Mouse (Mus musculus) G1E (cell line): ENCODE measurements around the gene Atxn2. TPM values are rescaled to one million over a fixed set of nuclear protein-coding genes. Genes with fewer than 3 reads are reported as not detected.

ENCODE experiments used
- ATAC-seq: 2 replicates; pipeline ENCODE4 v1.8.0; 2016; ENCODE audit warnings: mild to moderate bottlenecking; ENCODE audit not compliant: insufficient number of reproducible peaks, poor library complexity, low FRiP score, severe bottlenecking; ENCODE audit errors: extremely low read depth
- DNase-seq: peaks from one replicate; pipeline ENCODE4 v3.0.0; 2012; ENCODE audit warnings: low spot score
- H3K27me3 ChIP-seq: 2 replicates; pipeline ENCODE4 v1.6.1; 2012; ENCODE audit warnings: mild to moderate bottlenecking, low read length, inconsistent platforms; ENCODE audit not compliant: insufficient read depth
- H3K36me3 ChIP-seq: replicated peaks from 2 replicates; pipeline ENCODE3; 2012; ENCODE audit warnings: mild to moderate bottlenecking, inconsistent platforms
- H3K4me1 ChIP-seq: 2 replicates; pipeline ENCODE4 v1.6.1; 2012; ENCODE audit warnings: low read depth, low read length, inconsistent platforms, mixed read lengths; ENCODE audit not compliant: insufficient read depth
- H3K4me3 ChIP-seq: 2 replicates; pipeline ENCODE4 v1.5.1; 2012; ENCODE audit warnings: low read depth, mild to moderate bottlenecking, inconsistent platforms, low read length, moderate library complexity, mixed read lengths
- H3K9me3 ChIP-seq: replicated peaks from 2 replicates; pipeline ENCODE4 v1.6.1; 2012; ENCODE audit warnings: inconsistent platforms
- CTCF ChIP-seq: IDR thresholded peaks from 2 replicates; pipeline ENCODE4 v1.5.1; 2012; ENCODE audit warnings: low read depth, low read length, inconsistent platforms, mixed read lengths
- GATA1 ChIP-seq: IDR thresholded peaks from 2 replicates; pipeline ENCODE4 v1.6.1; 2012; ENCODE audit warnings: borderline replicate concordance, low read length, inconsistent platforms, mixed read lengths
- GATA2 ChIP-seq: IDR thresholded peaks from 2 replicates; pipeline ENCODE4 v1.6.1; 2012; ENCODE audit warnings: low read depth, low read length, inconsistent platforms, borderline replicate concordance
- POLR2AphosphoS5 ChIP-seq: IDR thresholded peaks from 2 replicates; pipeline ENCODE4 v1.6.1; 2012; ENCODE audit warnings: low read depth, low read length, inconsistent platforms; ENCODE audit not compliant: insufficient replicate concordance
- TAL1 ChIP-seq: conservative IDR thresholded peaks from 2 replicates; pipeline ENCODE4 v1.6.1; 2012; ENCODE audit warnings: low read depth, low read length, inconsistent platforms, mixed read lengths
- polyA plus RNA-seq: library from polyadenylated mRNA; stranded (reverse); fragments of >175 nt; gene quantifications from 2 replicates; pipeline ENCODE4 v1.2.3, GENCODE M21; 2012
- total RNA-seq, 2 experiments: library from RNA; stranded (forward) in 1 of 2; stranded (reverse) in 1 of 2; fragments of 200-1000 nt in 1 of 2; fragments of >200 nt in 1 of 2; fragmentation: Nextera tagmentation in 1 of 2; gene quantifications; 2 replicates each; pipeline ENCODE4 v1.2.3; 2014 to 2017

Gene Atxn2
- total and polyA plus RNA-seq, 3 experiments, result 38.0 to 151 (median 57.5) TPM

GRCm38 (mm10) chr5:121848035-121848519 lies 136.9 kb downstream of the Atxn2 start:
- Histone ChIP-seq H3K4me1 (peaks cover 53% of the 10 kb centered on the region), H3K9me3 (no peaks in the 10 kb centered on the region), H3K27me3 (peaks cover 14% of the 10 kb centered on the region; the same call in 1 of the 2 replicates), H3K36me3 (peaks cover 28% of the 10 kb centered on the region), H3K4me3 (peak overlapping the region; percentile 82)
- TF ChIP-seq GATA1, result no peak
- TF ChIP-seq CTCF, result no peak
- no peak for TF ChIP-seq POLR2AphosphoS5
- no peak for TF ChIP-seq TAL1
- no peak for TF ChIP-seq GATA2
- DNase-seq (peak; percentile 63), ATAC-seq (peak; percentile 17)

GRCm38 (mm10) chr5:121848743-121849142 lies 137.6 kb downstream of the Atxn2 start, which contains the start of gene Pheta1:
Pheta1 (plus strand) TSS chr5:121848984.
- DNase-seq, result peak; percentile 94

GRCm38 (mm10) chr5:121849478-121850349 lies 138.6 kb downstream of the Atxn2 start:
- H3K9me3 ChIP-seq, result no peaks in the 10 kb centered on the region
- peaks cover 40% of the 10 kb centered on the region for H3K4me1 ChIP-seq
- no peak for TF ChIP-seq GATA1
- no peak for TF ChIP-seq TAL1
- TF ChIP-seq CTCF, result no peak
- no peak for TF ChIP-seq POLR2AphosphoS5
- no peak for TF ChIP-seq GATA2
- no peaks in the 10 kb centered on the region; the same call in 1 of the 2 replicates for H3K27me3 ChIP-seq
- H3K4me3 ChIP-seq, result peak overlapping the region; percentile 82
- DNase-seq (no peak), ATAC-seq (no peak)
- peaks cover 43% of the 10 kb centered on the region for H3K36me3 ChIP-seq

More at GRCm38 (mm10) chr5:121848743-121849142, 137.6 kb downstream of the Atxn2 start, which contains the start of gene Pheta1:
- H3K36me3 ChIP-seq, result peaks cover 35% of the 10 kb centered on the region
- no peak for TF ChIP-seq POLR2AphosphoS5
- TF ChIP-seq CTCF, result no peak
- TF ChIP-seq GATA2, result no peak
- TF ChIP-seq TAL1, result no peak
- TF ChIP-seq GATA1, result no peak
- H3K9me3 ChIP-seq, result no peaks in the 10 kb centered on the region
- H3K4me3 ChIP-seq, result peak within 1 kb of the TSS; percentile 82
- H3K4me1 ChIP-seq, result peaks cover 47% of the 10 kb centered on the region
- peak; percentile 80 for ATAC-seq
- H3K27me3 ChIP-seq, result peaks cover 7% of the 10 kb centered on the region; the same call in 1 of the 2 replicates

GRCm38 (mm10) chr5:121853368-121854051 lies 142.4 kb downstream of the Atxn2 start:
- Histone ChIP-seq H3K9me3 (no peaks in the 10 kb centered on the region), H3K4me1 (peaks cover 21% of the 10 kb centered on the region), H3K36me3 (peaks cover 43% of the 10 kb centered on the region), H3K4me3 (no peak overlapping the region), H3K27me3 (peaks cover 14% of the 10 kb centered on the region)
- DNase-seq (no peak), ATAC-seq (no peak)
- TF ChIP-seq TAL1 (no peak), GATA1 (no peak), POLR2AphosphoS5 (no peak), GATA2 (no peak), CTCF (no peak)

DNA sequence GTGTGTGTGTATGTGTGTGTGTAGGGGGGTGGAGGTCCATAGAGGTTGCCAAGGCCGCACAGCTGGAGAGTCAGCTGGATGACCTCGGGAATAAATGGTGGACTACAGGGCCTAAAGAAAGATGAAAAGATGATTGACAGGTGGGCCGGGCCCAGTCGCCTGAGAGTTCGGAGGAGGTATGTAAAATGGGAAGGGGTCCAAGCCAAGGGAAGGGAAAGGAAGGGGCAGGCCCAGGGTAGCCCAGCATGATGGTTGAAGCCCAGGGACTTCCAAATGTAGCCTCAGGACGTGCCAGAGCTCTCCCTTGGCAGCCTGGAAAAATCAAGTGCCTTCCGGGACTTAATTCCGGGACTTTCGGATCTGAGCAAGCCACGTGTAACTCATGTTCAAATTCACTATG lies 143.6 kb downstream of the Atxn2 start:
- TF ChIP-seq POLR2AphosphoS5, result no peak
- TF ChIP-seq TAL1, result no peak
- no peak for TF ChIP-seq GATA2
- DNase-seq (no peak), ATAC-seq (no peak)
- Histone ChIP-seq H3K4me1 (peaks cover 17% of the 10 kb centered on the region), H3K4me3 (no peak overlapping the region), H3K27me3 (peaks cover 14% of the 10 kb centered on the region), H3K36me3 (peaks cover 43% of the 10 kb centered on the region), H3K9me3 (no peaks in the 10 kb centered on the region)

GRCm38 (mm10) chr5:121856740-121857139 lies 145.6 kb downstream of the Atxn2 start:
- Histone ChIP-seq H3K9me3 (no peaks in the 10 kb centered on the region), H3K36me3 (peaks cover 28% of the 10 kb centered on the region), H3K4me1 (no peaks in the 10 kb centered on the region), H3K4me3 (no peak overlapping the region), H3K27me3 (peaks cover 26% of the 10 kb centered on the region)
- ATAC-seq (no peak), DNase-seq (no peak)
- TF ChIP-seq CTCF (no peak), TAL1 (no peak), GATA2 (no peak), GATA1 (no peak), POLR2AphosphoS5 (no peak)
